Mouse (Mus musculus): Measurements from ENCODE around the gene Sumo3.

Sumo3 gene

DNA sequence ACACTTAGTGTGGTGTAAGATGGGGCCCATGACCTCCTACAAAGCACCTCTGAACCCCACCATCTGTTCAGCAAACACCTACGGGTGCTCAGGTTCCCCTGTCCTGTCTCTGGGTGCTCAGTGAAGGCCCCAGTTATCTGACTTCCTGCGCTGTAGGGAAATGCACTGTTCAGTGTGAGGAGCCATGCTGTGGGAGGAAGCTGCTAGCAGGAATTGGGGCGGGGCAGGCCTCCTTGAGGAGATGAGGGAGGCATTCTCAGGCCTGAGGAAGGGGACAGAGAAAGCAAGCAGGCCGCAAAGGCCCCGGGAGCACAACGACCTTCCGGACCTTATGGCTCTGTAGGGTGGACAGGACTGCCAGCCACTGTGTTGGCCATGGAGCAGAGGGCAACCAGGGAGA is 16.8 kb upstream of the Sumo3 start:
- no peak for DNase-seq (ENCODE audit: low spot score in 2 of 2)

DNA sequence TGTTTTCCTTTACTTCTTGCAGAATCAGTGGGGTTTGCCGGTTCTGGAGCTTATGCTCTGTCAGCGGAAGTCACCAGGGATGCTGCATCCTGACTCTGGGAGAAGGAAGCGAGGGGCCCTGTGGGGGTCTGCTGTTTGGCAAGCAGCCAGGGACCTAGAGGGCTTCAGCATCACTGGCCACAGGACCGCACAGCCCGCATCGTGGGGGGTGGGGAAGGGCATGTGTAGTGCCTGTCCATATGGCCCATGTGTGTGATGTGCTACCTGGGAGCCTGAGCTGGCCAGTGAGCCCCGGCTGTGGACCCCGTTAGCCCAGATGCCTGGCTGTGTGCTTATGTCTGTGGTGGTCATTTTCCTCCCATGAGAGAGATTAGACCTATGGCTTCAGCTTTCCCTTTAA is 16.1 kb upstream of the Sumo3 start:
- no peak for DNase-seq (ENCODE audit: low spot score in 2 of 2)

DNA sequence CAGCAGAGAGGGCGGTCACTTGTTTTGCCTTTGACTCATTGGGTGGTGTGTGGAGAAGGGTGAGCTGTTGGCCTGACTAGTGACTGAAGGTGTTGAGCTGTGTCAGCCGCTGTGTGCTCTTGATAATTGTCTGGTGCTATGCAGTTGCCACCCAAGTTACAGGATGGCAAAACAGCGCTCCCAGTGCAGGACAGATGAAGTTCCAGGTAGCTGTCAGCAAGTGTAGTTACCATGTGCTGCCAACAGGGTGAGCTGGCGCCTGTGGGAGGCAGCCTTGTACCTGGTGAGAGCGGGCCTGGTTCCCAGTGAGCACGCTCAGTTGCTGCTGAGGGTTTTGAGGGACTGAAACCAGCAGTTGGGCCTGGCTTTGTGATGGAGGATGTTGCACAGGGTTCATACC is 15.1 kb upstream of the Sumo3 start:
- peak in 1 of 2 experiments; percentile 27 for DNase-seq (ENCODE audit: low spot score in 2 of 2)

DNA sequence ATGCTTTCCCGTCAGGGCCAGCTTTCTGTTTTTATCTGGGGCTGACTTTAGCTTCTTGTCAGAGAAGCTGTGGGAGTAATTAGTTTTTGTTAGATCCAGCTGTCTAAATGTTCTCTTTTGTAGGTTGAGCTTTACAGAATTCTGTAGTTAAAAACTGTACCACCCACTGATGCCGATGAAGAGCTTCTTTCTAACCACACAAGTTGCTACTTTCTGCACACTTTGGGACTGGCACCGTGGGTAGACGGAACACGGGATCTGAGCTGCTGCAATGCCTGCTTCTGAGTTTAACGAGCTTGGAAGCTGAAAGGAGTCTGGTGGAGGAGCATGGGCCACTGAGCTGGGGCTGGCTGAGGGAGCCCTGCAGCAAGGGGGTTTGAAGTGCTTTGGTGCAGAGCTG is 14.4 kb upstream of the Sumo3 start:
- no peak for DNase-seq (ENCODE audit: low spot score in 2 of 2)

DNA sequence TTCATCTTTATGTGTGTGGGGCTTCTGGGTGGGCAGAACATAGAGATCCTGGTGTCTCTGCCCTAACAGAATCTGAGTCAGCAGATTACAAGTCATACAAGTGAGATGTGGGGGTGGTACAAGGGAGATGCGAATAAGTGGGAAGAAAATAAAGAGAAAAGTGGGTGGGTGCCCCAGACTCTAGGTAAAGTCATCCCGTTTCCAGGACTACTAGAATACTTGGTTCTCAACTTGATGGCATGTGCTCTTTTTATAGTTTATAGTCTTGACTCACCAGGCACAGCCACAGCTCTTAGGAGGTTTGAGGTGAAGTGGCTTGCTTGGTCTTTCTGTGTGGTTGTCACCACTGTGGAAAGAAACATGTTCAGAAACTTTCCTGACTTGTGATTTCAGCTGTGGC is 9.8 kb upstream of the Sumo3 start:
- no peak for DNase-seq (ENCODE audit: low spot score in 2 of 2)

DNA sequence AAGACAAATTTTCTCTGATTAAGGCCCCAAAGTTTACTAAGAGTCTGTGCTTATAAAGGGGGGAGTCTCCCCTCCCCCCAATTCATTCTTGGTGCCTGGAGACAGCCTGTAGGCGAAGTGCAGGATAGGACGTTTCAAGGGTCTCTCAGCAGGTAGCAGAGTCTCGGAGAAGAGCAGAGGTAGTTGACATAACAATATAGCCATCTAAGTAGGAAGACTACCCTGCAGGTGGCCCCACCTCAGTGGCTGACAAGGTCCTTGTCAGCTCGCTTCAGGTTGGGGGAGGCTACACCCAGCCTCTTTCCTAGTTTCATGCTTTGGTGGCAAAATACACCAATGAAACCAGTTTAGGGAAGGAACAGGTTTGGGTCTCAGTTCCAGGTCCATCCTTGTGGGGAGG is 2.9 kb upstream of the Sumo3 start:
- no peak for DNase-seq (ENCODE audit: low spot score in 2 of 2)

DNA sequence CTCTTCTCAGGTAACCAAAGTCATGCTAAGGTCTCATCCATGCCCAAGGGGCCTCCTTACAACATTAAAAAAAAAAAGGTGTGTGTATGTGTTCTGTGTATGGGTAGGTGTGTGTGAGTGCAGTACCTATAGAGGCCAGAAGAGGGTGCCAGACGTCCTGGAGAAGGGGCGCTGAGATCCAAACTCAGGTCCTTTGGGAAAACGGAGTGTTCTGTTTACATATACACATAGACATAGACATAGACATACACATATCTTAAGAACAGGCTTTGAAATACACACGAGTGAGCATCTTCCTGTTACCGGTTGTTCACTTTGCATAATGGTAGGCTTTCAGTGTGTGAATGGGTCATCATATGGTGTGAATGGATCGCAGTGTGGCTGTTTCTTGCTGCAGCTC is 1.8 kb upstream of the Sumo3 start:
- DNase-seq (ENCODE audit: low spot score in 2 of 2), result no peak

DNA sequence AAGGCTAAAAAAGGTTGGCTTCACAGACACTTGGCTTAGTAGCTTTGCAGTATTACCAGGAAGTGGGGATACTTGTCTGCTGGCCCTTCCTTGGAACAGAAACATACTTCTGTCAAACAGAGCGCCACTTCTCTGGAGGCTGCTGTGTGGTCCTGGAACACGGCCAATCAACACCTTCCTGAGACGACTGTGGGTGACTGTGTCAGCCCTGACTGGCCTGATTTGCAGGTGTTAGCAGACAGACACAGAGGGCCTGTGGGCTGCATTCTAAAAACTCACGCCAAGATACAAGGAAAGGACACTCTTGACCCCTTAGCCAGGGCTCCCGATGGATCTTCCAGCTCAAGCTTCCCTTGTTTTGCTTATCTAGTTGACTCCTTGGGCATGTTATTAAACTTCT is 939 bp upstream of the Sumo3 start:
- DNase-seq (ENCODE audit: low spot score in 2 of 2), result no peak

DNA sequence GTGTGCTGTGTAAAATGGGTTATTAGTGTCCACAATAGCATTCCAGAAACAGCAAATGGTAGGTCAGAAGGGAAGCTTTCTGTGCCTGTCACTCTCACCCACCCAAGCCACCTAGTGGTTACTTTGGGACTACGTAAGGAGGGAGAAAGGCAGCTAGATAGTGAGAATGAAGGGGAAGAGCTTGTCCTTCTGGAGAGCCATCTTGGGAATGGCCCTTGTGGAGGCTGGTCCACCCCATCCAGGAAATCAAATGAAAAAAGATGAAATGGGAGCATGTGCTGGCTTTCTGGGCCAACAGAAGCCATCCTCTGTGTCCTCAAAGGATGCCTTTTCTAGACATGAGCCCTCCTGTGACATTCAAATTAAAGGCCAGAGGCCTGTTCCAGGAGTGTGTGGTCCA is 529 bp upstream of the Sumo3 start:
- DNase-seq (ENCODE audit: low spot score in 2 of 2), result no peak

DNA sequence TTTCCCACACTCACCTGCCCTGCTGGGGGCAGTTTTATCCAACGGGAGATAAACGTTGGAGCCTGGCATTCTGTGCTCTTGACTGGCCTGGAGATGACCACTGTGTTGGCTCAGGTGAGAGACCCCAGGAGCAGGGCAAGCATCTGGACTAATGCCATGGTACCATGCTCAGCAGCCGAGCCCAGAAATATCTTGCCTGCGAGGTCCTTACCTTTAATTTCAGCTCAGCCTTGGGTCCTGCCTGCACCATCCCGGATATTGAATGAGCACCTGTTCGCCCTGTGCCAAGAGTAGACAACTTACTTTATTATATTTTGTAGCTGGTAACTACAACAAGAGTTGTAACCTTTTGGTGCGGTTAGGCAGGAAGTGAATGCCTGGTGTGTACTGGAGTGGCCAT is 958 bp downstream of the Sumo3 start:
- no peak for DNase-seq (ENCODE audit: low spot score in 2 of 2)

DNA sequence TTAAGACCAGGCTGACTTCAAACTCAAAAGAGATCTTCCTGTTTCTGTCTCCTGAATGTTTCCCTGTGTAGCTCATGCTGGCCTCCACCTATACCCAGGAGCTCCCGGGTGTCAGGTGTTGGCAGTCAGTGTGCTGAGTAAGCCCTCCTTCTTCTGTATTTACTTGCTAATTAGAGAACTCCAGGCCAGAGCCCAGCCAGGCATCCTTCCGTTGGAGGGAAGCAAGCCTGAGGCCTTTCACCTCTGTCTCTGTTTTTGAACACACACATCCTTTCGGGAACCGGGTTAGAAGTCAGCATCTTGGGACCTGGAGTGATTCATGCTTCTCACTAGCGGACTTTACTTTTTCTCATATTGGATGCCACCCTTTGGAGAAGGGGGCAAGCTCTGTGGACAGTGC is 1.5 kb downstream of the Sumo3 start:
- no peak for DNase-seq (ENCODE audit: low spot score in 2 of 2)

DNA sequence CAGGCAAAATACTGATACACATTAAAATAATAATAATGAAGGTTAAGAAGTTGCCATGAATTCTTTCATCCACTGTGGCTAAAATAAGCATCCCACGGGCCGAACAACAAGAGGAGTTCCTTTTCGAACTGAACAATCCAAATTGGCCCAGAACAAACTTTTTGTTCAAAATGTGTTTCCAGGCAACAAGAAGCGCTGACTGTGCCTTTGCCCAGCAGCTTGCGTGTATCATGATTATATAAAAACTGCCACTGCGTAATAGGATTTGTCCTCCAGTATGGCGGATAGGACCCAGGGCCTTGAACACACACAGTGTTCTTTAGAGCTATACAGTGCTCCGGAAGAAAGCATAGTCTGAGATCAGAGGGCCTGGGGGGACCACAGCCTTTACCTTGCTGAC is 2.7 kb downstream of the Sumo3 start:
- no peak for DNase-seq (ENCODE audit: low spot score in 2 of 2)

DNA sequence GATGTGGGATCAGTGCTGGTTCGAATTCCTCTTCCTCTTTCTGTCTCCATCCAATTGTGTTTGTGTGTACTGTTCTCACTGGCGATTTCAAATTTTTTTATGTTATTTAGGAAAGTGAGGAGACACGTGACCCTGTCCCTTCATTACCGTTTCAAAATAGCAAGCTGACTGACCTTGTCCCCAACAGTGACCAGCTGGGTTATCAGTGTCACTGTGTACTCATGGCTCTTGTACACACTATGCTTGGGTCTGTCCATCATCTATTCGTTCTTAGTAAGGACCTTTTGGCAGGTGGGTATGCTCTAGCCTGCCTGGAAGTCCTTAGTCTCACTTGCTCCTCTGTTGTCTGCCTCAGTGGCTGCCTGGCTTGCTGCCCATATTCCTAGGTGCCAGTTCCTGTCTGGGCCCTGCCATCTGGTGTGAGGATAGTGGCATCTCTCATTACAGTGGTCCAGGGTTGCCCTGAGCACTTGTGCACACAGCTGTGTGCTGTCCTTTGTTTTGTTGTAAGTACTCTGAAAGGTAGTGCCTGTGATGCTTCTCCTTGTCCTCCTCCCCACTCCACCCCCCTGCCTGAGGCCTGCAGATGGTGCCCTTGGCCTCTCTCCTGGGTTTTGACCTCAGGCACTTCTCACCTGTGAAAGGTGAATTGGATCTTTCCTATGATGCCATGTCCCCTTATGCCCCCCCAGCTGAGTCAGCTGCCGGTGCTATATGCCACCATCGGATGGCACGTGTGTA is 4.5 kb downstream of the Sumo3 start:
- DNase-seq (ENCODE audit: low spot score in 2 of 2), result no peak

DNA sequence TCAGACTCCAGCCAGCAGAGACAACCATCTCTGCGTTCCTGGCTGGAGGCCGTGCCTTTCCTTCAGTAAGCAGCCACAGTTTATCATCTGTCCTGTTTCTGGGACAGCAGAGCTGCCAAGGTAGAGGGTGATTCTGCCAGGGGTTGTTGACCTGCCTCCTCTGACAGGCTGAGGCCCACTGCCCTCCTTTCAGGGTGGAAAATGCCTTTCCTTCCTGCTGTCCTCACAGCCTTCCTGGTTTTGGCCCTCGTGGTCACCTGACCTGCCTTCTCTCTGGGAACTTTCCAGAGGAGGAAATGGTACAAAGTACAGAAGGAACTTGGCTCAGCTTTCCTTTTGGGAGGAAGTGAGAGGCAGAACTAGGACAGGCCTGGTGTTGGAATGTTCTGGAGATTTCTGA is 7.5 kb downstream of the Sumo3 start:
- no peak for DNase-seq (ENCODE audit: low spot score in 2 of 2)

DNA sequence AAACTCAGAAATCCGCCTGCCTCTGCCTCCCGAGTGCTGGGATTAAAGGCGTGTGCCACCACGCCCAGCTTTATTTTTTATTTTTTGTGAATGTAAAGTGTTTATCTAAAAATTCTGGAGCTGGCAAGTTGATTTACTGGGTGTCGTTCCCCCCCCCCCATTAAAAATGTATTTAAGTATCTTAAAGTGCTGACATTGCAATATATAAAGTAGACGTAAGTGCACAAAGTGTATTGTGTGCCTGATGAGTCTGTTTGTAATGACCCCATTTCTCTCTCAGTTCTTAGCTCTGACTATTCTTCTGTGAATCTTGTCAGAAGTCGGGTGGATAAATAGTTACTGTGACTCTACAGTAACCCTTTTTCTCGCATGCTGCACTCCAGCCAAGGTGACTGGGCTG is 9.8 kb downstream of the Sumo3 start:
- DNase-seq (ENCODE audit: low spot score in 2 of 2), result no peak

DNA sequence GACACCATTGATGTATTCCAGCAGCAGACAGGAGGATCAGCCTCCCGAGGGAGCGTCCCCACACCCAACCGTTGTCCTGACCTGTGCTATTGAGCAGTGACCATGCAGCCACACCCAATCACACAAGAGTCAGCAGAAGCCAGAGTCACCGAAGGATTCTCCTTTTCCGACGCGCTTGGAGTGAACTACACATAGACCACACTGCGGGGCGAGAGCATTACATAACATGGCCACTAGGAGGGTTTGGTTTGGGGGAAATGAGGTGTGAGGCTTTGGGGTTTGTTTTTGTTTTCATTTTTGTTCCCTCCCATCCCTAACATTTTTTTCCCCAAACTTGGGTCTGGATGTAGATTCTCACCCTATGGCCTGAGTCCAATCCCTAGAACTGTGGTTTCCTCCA is 10.3 kb downstream of the Sumo3 start:
- DNase-seq (ENCODE audit: low spot score in 2 of 2), result no peak

DNA sequence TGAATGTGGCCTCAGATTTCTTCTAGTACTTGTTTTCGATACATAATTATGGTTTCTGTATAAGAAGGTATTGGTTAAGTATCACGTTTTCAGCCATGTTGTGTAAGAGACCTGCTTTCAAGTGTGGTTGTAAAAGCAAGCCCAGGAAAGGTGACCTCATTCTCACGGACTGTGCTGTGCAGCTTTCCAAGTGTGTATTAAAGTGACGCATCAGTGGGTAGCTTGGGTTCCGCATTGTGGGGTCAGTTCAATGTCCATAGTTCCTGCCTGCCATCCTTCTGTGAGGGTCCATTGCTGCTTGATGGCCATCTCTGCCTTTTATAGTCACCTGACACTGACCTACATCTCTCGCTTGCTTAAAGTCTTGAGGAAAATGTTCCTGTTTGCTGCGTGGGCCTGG is 11.0 kb downstream of the Sumo3 start:
- DNase-seq (ENCODE audit: low spot score in 2 of 2), result no peak

DNA sequence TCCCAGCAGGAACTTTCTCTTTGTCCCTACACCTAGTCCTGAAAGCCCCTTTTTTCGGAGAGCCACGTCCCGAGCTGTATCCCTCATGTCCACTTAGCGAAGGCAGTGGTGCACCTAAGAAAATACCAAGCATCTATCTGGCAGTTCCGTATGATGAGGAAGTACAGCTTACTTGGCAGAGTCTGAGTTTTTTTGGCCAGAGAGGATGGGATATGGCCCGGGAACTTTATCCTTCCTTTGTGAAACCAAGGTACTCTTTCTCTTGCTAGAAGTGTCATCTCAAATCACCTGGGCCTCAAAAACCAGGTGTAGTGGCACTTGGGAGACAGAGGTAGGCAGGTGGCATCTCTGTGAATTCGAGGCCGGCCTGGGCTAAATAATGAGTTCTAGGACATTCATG is 15.6 kb downstream of the Sumo3 start:
- DNase-seq (ENCODE audit: low spot score in 2 of 2), result no peak

DNA sequence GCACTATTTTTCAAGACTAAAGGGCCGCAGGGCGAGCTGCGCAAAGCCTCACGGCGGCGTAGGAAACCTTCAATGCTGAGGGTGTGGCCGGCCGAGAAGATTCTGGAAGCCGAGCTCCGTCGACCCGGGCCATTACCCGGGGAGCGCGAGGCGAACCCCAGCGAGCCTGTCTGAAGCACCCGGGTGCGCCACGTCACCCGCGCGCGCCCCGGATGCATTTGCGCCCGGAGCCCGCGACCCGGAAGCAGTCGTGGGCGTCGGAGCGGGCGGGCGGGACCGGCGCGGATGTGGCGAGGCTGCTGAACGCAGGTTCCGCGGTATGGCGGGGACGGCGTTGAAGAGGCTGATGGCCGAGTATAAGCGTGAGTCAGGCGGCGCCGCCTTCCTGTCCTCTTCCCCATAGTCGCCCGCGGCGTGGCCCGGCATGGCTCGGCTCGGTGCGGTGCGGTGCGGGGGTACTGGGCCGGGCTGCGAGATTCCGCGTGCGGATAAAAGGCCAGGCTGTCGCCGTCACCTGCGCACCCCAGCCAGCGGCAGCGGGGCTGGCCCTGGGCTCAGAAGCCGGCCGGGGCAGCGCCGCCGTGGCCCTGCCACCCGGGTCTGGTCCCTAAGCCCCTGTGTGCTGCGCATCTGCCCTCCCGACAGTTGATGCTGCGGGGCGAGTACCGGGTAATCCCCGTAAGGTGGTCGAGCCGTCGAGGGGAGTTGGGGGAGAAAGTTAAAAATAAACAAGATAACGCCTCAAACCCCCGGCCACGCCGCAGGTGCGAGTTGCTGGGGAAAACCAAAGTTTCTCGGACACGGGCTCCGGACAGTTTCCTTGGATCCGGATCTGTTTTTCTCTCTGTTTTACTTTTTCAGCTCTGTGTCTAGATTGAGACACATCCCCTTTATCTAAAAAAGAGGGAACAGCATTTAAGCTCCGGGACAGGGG is 16.4 kb downstream of the Sumo3 start, which contains the start of gene Ube2g2:
Ube2g2 (plus strand) TSS at position 221 of the 934 bp plus-strand sequence.
- peak; percentile 90 to 96 for DNase-seq (ENCODE audit: low spot score in 2 of 2)

DNA sequence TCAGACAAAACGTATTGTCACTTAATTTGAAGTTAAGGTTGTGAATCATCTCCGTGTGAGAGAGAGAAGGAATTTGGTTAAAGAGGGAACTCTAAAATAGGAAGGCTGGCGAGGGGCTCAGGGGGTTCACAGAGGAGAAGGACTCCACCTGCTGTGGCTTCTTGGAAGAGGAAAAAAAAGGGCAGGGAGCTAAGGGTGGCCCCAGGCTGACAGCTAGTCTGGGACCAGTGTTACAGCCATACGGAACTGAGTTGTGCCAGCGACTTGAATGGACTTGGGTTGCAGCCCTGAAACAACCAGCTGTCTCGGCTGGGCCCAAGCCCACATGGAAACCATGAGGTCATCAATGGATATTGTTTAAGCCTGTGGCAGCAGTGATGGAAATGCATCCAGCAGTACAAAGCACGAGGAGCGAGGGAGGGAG is 17.2 kb downstream of the Sumo3 start:
- DNase-seq (ENCODE audit: low spot score in 2 of 2), result peak in 1 of 2 experiments; percentile 63

DNA sequence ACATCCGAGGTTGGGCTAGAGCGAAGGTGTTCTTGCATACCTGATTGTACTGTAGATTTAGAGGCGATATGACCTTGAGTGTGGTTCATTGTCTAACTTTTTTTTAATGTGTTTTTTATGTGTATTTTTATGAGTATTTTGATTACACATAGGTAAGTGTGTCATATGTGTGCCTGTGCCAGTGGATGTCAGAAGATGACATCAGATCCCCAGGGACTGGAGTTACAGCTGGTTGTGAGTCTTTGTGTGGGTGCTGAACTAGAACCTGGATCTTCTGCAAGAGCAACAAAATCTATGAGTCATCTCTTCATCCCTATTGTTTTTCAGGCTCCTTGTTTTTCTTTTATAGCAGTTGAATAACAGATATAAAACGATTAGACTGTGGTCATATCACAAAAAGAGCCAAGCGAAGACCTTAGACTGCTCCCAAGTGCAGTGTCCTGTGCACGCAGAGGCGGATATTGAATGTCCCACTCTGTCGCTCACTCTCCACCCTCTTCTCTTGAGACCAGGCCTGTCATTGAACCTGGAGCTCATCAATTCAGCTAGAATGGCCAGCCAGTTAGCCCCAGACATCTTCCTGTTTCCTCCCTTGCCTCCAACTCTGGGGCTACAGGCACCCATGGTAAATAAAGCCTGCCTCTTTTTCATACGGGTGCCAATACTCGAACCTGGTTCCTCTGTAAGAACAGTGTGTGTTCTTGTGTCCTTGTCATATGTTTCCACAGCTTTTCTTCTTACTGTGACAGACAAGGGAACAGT is 17.9 kb downstream of the Sumo3 start:
- DNase-seq (ENCODE audit: low spot score in 2 of 2), result no peak

DNA sequence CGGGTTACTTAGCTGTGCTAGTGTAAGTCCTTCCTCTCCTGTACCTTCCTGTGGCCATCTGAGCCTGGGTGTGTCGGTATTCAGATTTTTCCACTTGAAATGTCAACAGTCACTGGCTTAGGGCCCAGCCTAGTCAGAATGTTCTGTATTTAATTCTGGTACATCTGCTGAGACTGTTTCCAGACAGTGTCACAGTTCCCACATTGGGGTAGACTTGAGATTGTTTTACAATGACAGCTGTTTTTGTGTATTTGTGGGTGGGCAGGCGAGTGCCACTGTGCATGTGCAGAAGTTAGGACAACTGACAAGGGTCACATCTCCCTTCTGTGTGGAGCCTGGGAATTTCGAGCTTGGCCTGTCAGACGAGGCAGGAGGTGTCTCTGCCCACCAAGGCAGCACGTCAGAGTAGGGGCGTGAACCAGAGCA is 18.7 kb downstream of the Sumo3 start:
- no peak for DNase-seq (ENCODE audit: low spot score in 2 of 2)
